ENCODE assay signal across 10 mouse cellular contexts in genomic region chr5:135907256-135907655, GRCm38 (mm10). TPM values are rescaled to one million over a fixed set of nuclear protein-coding genes. Genes with fewer than 3 reads are reported as not detected.
A peak's percentile ranks its signal among the peaks of the same experiment; 100 is the strongest.
DNase-seq lines count a peak whose midpoint lies in the region; ATAC-seq and TF ChIP-seq lines count a peak whose summit lies in the region.
"Had no signal": no experiment of that assay in that cellular context is flagged by ENCODE, and none has a peak within 500 bp of the region (broad histone marks: within the 10 kb centered on the region; RNA-seq: fewer than 3 reads in every experiment).

No protein-coding gene starts in this region.

- H3K4me3 ChIP-seq in left cerebral cortex, adult 2 months: no peak overlapping the region
- H3K4me3 ChIP-seq in heart, embryonic 15.5 days: no peak overlapping the region

- peaks cover 45% of the 10 kb centered on the region for H3K36me3 ChIP-seq in heart, embryonic 15.5 days

- H3K27me3 ChIP-seq in heart, embryonic 15.5 days: no peaks in the 10 kb centered on the region

- H3K4me1 ChIP-seq in heart, embryonic 15.5 days (replicated peaks): peaks cover 50% of the 10 kb centered on the region

- WGBS in heart, embryonic 15.5 days: 67% methylated on average over 13 of the region's 13 CpGs

- no peak for DNase-seq in left cerebral cortex, adult 2 months (ENCODE audit: extremely low spot score in 1 of 2, low spot score in 2 of 2)
- no peak for DNase-seq in left cerebral cortex, adult 18-20 months (ENCODE audit: low spot score in 2 of 2)
- DNase-seq in adrenal gland, postnatal 14 days: peak; percentile 87
- DNase-seq in lung, postnatal 25 days (ENCODE audit: low spot score): peak; percentile 59
- DNase-seq in embryo, embryonic 11 days: no peak
- no peak for DNase-seq in kidney, postnatal 14 days
- DNase-seq in spleen, adult 12 weeks (ENCODE audit: low spot score): no peak
- DNase-seq: layer of hippocampus, adult 9-11 months had no signal

- no peak for ATAC-seq in heart, embryonic 15.5 days (replicated peaks; ENCODE audit: insufficient number of reproducible peaks, insufficient read depth, low FRiP score, low read depth)

- H3K9ac ChIP-seq in heart, embryonic 15.5 days: no peak overlapping the region

- peak overlapping the region; percentile 47 for H3K27ac ChIP-seq in left cerebral cortex, adult 2 months
- peak overlapping the region; percentile 5 for H3K27ac ChIP-seq in heart, embryonic 15.5 days

- no peak for TF ChIP-seq CTCF in left cerebral cortex, adult 2 months (IDR thresholded peaks at IDR 0.05)

- intact Hi-C loops in left cerebral cortex, adult 2 months (cut with DNase I): no loop called here

- no peak overlapping the region for H3K4me2 ChIP-seq in heart, embryonic 15.5 days

- H3K9me3 ChIP-seq in heart, embryonic 15.5 days (replicated peaks): no peaks in the 10 kb centered on the region

RNA-seq across cellular contexts. Expression of gene Hspb1, which starts 19.5 kb away (rescaled TPM):
- 10 to 100 TPM; 19.2 to 19.3 TPM for total RNA-seq in left cerebral cortex, adult 2 months (2021)
- 10 to 100 TPM; 16.5 to 31.4 TPM for total RNA-seq in left cerebral cortex, adult 18-20 months (2021)
- 64.7 and 97.7 TPM in 2 replicates for total RNA-seq in adrenal gland, postnatal 14 days (2021)
- 743 and 952 TPM in 2 replicates for polyA plus RNA-seq in heart, embryonic 15.5 days (2015; fragmentation: Nextera tagmentation; extraction: Ambion mirVana)
- total RNA-seq: neutrophil, adult 5-6 weeks had no signal

RNA-seq across cellular contexts. Expression of gene Ywhag, which starts 27.2 kb away (rescaled TPM):
- total RNA-seq in left cerebral cortex, adult 2 months (2021): 1,000 to 10,000 TPM; 1,191 to 1,224 TPM
- 1,000 to 10,000 TPM; 1,157 to 1,215 TPM for total RNA-seq in left cerebral cortex, adult 18-20 months (2021)
- 462 and 482 TPM in 2 replicates for total RNA-seq in adrenal gland, postnatal 14 days (2021)
- 150 and 166 TPM in 2 replicates for polyA plus RNA-seq in heart, embryonic 15.5 days (2015; fragmentation: Nextera tagmentation; extraction: Ambion mirVana)

Comparison
In these comparisons a context has a peak if more than half of its experiments do, and no peak if none do; other contexts are left out.
1. DNase-seq: peak in adrenal gland, postnatal 14 days (single experiment) and lung, postnatal 25 days (single experiment); none in left cerebral cortex, adult 2 months (0 of 2), left cerebral cortex, adult 18-20 months (0 of 2), embryo, embryonic 11 days (single experiment), kidney, postnatal 14 days (single experiment) and spleen, adult 12 weeks (single experiment).